Mouse (Mus musculus) hindbrain, embryonic 13.5 days (tissue): ENCODE results near the gene Gabrb3. TPM values are rescaled to one million over a fixed set of nuclear protein-coding genes. Genes with fewer than 3 reads are reported as not detected.

Experiments used
- ATAC-seq: fragments of 200-750 bp; cut with Nextera tagmentation; 2 replicates; pipeline ENCODE4 v1.8.0; 2017; ENCODE audit warnings: moderate TSS enrichment; ENCODE audit not compliant: low FRiP score
- H3K27ac ChIP-seq: fragments of 300-500 bp; sonication (generic); 2 replicates; pipeline ENCODE4 v1.5.1; 2015; ENCODE audit warnings: inconsistent platforms, mild to moderate bottlenecking, moderate library complexity
- H3K27me3 ChIP-seq: fragments of 300-500 bp; sonication (generic); 2 replicates; pipeline ENCODE4 v1.6.1; 2015; ENCODE audit warnings: mild to moderate bottlenecking, inconsistent platforms
- H3K36me3 ChIP-seq: fragments of 300-500 bp; sonication (generic); 2 replicates; pipeline ENCODE4 v1.6.1; 2015; ENCODE audit warnings: mild to moderate bottlenecking, inconsistent platforms
- H3K4me1 ChIP-seq: fragments of 300-500 bp; sonication (generic); replicated peaks from 2 replicates; pipeline ENCODE4 v1.6.1; 2015; ENCODE audit warnings: inconsistent platforms
- H3K4me2 ChIP-seq: fragments of 300-500 bp; sonication (generic); 2 replicates; pipeline ENCODE4 v1.6.1; 2015; ENCODE audit warnings: inconsistent platforms, mild to moderate bottlenecking, moderate library complexity
- H3K4me3 ChIP-seq: fragments of 300-500 bp; sonication (generic); 2 replicates; pipeline ENCODE4 v1.5.1; 2015; ENCODE audit warnings: mild to moderate bottlenecking, inconsistent platforms
- H3K9ac ChIP-seq: fragments of 300-500 bp; sonication (generic); 2 replicates; pipeline ENCODE4 v1.6.1; 2015; ENCODE audit warnings: mild to moderate bottlenecking, inconsistent platforms
- H3K9me3 ChIP-seq: fragments of 300-500 bp; sonication (generic); 2 replicates; pipeline ENCODE4 v1.6.1; 2016; ENCODE audit warnings: inconsistent platforms
- WGBS: fragments of 180-500 bp; shearing (Covaris S2); methylation state at CpG from one replicate; pipeline ENCODE4 v1.1.7; 2015; 5-methylcytosine and 5-hydroxymethylcytosine counted together
- polyA plus RNA-seq: library from polyadenylated mRNA; unstranded; fragments of >200 nt; fragmentation: Nextera tagmentation; extraction: Ambion mirVana; gene quantifications from 2 replicates; pipeline ENCODE4 v1.2.1, GENCODE M21; 2015

The Gabrb3 gene
- polyA plus RNA-seq, 1 experiment from 2014 or later: 32.3 TPM

GRCm38 (mm10) chr7:57473811-57474525, 54.5 kb downstream of the Gabrb3 start:
- no peak overlapping the region for H3K4me2 ChIP-seq
- H3K9ac ChIP-seq: no peak overlapping the region
- H3K9me3 ChIP-seq: no peaks in the 10 kb centered on the region
- no peaks in the 10 kb centered on the region for H3K27me3 ChIP-seq
- H3K4me3 ChIP-seq: no peak overlapping the region
- no peak overlapping the region for H3K27ac ChIP-seq
- no peaks in the 10 kb centered on the region for H3K36me3 ChIP-seq
- ATAC-seq: peak; percentile 87
- H3K4me1 ChIP-seq: no peaks in the 10 kb centered on the region
- WGBS: 85% methylated on average over 4 of the region's 4 CpGs

- H3K27me3 ChIP-seq: no peaks in the 10 kb centered on the region
- ATAC-seq: no peak
- H3K9me3 ChIP-seq: no peaks in the 10 kb centered on the region
- no peak overlapping the region for H3K4me3 ChIP-seq
- H3K4me1 ChIP-seq: no peaks in the 10 kb centered on the region
- H3K4me2 ChIP-seq: no peak overlapping the region
- no peak overlapping the region for H3K9ac ChIP-seq
- H3K36me3 ChIP-seq: no peaks in the 10 kb centered on the region
- H3K27ac ChIP-seq: no peak overlapping the region
These were observed 63.4 kb downstream of the Gabrb3 start for GRCm38 (mm10) chr7:57482896-57483295.

GRCm38 (mm10) chr7:57486907-57487306, 67.4 kb downstream of the Gabrb3 start:
- Histone ChIP-seq H3K4me1 (no peaks in the 10 kb centered on the region), H3K27ac (no peak overlapping the region), H3K27me3 (no peaks in the 10 kb centered on the region), H3K4me2 (no peak overlapping the region), H3K36me3 (no peaks in the 10 kb centered on the region), H3K9me3 (no peaks in the 10 kb centered on the region), H3K9ac (no peak overlapping the region), H3K4me3 (no peak overlapping the region)
- WGBS: 79% methylated on average over 6 of the region's 6 CpGs
- no peak for ATAC-seq

- Histone ChIP-seq H3K27me3 (no peaks in the 10 kb centered on the region), H3K9ac (no peak overlapping the region), H3K4me2 (no peak overlapping the region), H3K4me1 (no peaks in the 10 kb centered on the region), H3K4me3 (no peak overlapping the region), H3K27ac (no peak overlapping the region), H3K36me3 (no peaks in the 10 kb centered on the region), H3K9me3 (no peaks in the 10 kb centered on the region)
- ATAC-seq: no peak
- WGBS: 79% methylated on average over 4 of the region's 4 CpGs
These were observed 72.3 kb downstream of the Gabrb3 start for GRCm38 (mm10) chr7:57491795-57492194.

GRCm38 (mm10) chr7:57502809-57503208, 83.3 kb downstream of the Gabrb3 start:
- Histone ChIP-seq H3K9ac (no peak overlapping the region), H3K9me3 (no peaks in the 10 kb centered on the region), H3K27ac (no peak overlapping the region), H3K27me3 (peaks cover 16% of the 10 kb centered on the region), H3K4me1 (no peaks in the 10 kb centered on the region), H3K36me3 (no peaks in the 10 kb centered on the region), H3K4me2 (no peak overlapping the region), H3K4me3 (no peak overlapping the region)
- ATAC-seq: no peak
- WGBS: 70% methylated on average over 4 of the region's 4 CpGs

GRCm38 (mm10) chr7:57508860-57509632, 89.6 kb downstream of the Gabrb3 start:
- peaks cover 59% of the 10 kb centered on the region for H3K27me3 ChIP-seq
- peak; percentile 79 for ATAC-seq
- WGBS: under 1% methylated on average over 64 of the region's 72 CpGs
- H3K36me3 ChIP-seq: no peaks in the 10 kb centered on the region
- H3K9ac ChIP-seq: peak overlapping the region; percentile 79
- H3K4me1 ChIP-seq: peaks cover 15% of the 10 kb centered on the region; the same call in 1 of the 2 replicates
- H3K9me3 ChIP-seq: no peaks in the 10 kb centered on the region
- H3K27ac ChIP-seq: peak overlapping the region; percentile 55
- peak overlapping the region; percentile 87 for H3K4me2 ChIP-seq
- peak overlapping the region; percentile 63 for H3K4me3 ChIP-seq

GRCm38 (mm10) chr7:57509681-57510141, 90.2 kb downstream of the Gabrb3 start, which contains the start of gene Gabra5:
TSS of gene Gabra5 (minus strand) at chr7:57510059.
- Histone ChIP-seq H3K36me3 (no peaks in the 10 kb centered on the region), H3K9ac (peak within 1 kb of the TSS; percentile 79), H3K4me2 (peak within 1 kb of the TSS; percentile 87), H3K27ac (peak within 1 kb of the TSS; percentile 55), H3K4me3 (peak within 1 kb of the TSS; percentile 63), H3K9me3 (no peaks in the 10 kb centered on the region), H3K27me3 (peaks cover 59% of the 10 kb centered on the region), H3K4me1 (peaks cover 15% of the 10 kb centered on the region; the same call in 1 of the 2 replicates)
- peak; percentile 88 for ATAC-seq
- WGBS: under 1% methylated on average over 59 of the region's 59 CpGs

- Histone ChIP-seq H3K27ac (no peak overlapping the region), H3K9me3 (no peaks in the 10 kb centered on the region), H3K4me1 (peaks cover 15% of the 10 kb centered on the region; the same call in 1 of the 2 replicates), H3K4me3 (no peak overlapping the region), H3K27me3 (peaks cover 42% of the 10 kb centered on the region), H3K36me3 (no peaks in the 10 kb centered on the region), H3K4me2 (no peak overlapping the region), H3K9ac (no peak overlapping the region)
- WGBS: 33% methylated on average over 3 of the region's 3 CpGs
- no peak for ATAC-seq
These were observed 93.5 kb downstream of the Gabrb3 start for GRCm38 (mm10) chr7:57512955-57513354.

GRCm38 (mm10) chr7:57529451-57529850, 110.0 kb downstream of the Gabrb3 start:
- Histone ChIP-seq H3K27ac (no peak overlapping the region), H3K27me3 (no peaks in the 10 kb centered on the region), H3K9ac (no peak overlapping the region), H3K4me1 (no peaks in the 10 kb centered on the region), H3K36me3 (no peaks in the 10 kb centered on the region), H3K4me2 (no peak overlapping the region), H3K4me3 (no peak overlapping the region), H3K9me3 (no peaks in the 10 kb centered on the region)
- ATAC-seq: no peak
- WGBS: 95% methylated on average over 4 of the region's 4 CpGs

- H3K27ac ChIP-seq: no peak overlapping the region
- 91% methylated on average over 8 of the region's 8 CpGs for WGBS
- no peaks in the 10 kb centered on the region for H3K9me3 ChIP-seq
- H3K27me3 ChIP-seq: no peaks in the 10 kb centered on the region
- no peaks in the 10 kb centered on the region for H3K36me3 ChIP-seq
- no peak overlapping the region for H3K4me3 ChIP-seq
- ATAC-seq: 0 out of 2 replicates have a peak, but pooled peaks have one; percentile 59
- no peaks in the 10 kb centered on the region for H3K4me1 ChIP-seq
- H3K4me2 ChIP-seq: no peak overlapping the region
- H3K9ac ChIP-seq: no peak overlapping the region
These were observed 110.5 kb downstream of the Gabrb3 start for GRCm38 (mm10) chr7:57529954-57530353.

GRCm38 (mm10) chr7:57532676-57533075, 113.2 kb downstream of the Gabrb3 start:
- no peak for ATAC-seq
- Histone ChIP-seq H3K4me2 (no peak overlapping the region), H3K4me3 (no peak overlapping the region), H3K36me3 (no peaks in the 10 kb centered on the region), H3K9ac (no peak overlapping the region), H3K9me3 (no peaks in the 10 kb centered on the region), H3K27ac (no peak overlapping the region), H3K4me1 (no peaks in the 10 kb centered on the region), H3K27me3 (no peaks in the 10 kb centered on the region)
- WGBS: 73% methylated on average over 10 of the region's 10 CpGs

GRCm38 (mm10) chr7:57538565-57538964, 119.1 kb downstream of the Gabrb3 start:
- 21% methylated on average over 7 of the region's 7 CpGs for WGBS
- H3K9me3 ChIP-seq: no peaks in the 10 kb centered on the region
- no peaks in the 10 kb centered on the region for H3K4me1 ChIP-seq
- H3K9ac ChIP-seq: no peak overlapping the region
- no peaks in the 10 kb centered on the region for H3K36me3 ChIP-seq
- H3K27ac ChIP-seq: no peak overlapping the region
- H3K27me3 ChIP-seq: no peaks in the 10 kb centered on the region
- no peak overlapping the region for H3K4me3 ChIP-seq
- no peak overlapping the region for H3K4me2 ChIP-seq
- no peak for ATAC-seq
